Mouse (Mus musculus) liver, adult (tissue): ENCODE measurements around the gene Cabin1.
A peak's percentile ranks its signal among the peaks of the same experiment; 100 is the strongest.

Experiments used
- GATA4 ChIP-seq: IDR thresholded peaks from 2 replicates; pipeline ENCODE4 v1.6.1; 2014; ENCODE audit warnings: mild to moderate bottlenecking, low read length; ENCODE audit not compliant: insufficient replicate concordance

Cabin1 gene

GRCm38 (mm10) chr10:75763682-75764518 is at the start of gene Cabin1:
Gene Cabin1, minus strand, starts transcription at chr10:75764341.
- peak; percentile 67; the same call in 1 of the 2 replicates for TF ChIP-seq GATA4

GRCm38 (mm10) chr10:75804217-75804616 is 40.1 kb upstream of the Cabin1 start:
- TF ChIP-seq GATA4 = peak; percentile 79; the same call in 1 of the 2 replicates

GRCm38 (mm10) chr10:75798176-75798696 is 34.1 kb upstream of the Cabin1 start, which contains the start of gene Gstt1:
Gene Gstt1, minus strand, starts transcription at chr10:75798584.
- no peak for TF ChIP-seq GATA4

- TF ChIP-seq GATA4 = no peak
Measured at GRCm38 (mm10) chr10:75797619-75798175, 33.6 kb upstream of the Cabin1 start.

GRCm38 (mm10) chr10:75796731-75797516 is 32.8 kb upstream of the Cabin1 start:
- no peak for TF ChIP-seq GATA4

- TF ChIP-seq GATA4 = no peak
Measured at GRCm38 (mm10) chr10:75794880-75795279, 30.7 kb upstream of the Cabin1 start.

GRCm38 (mm10) chr10:75790773-75791172 is 26.6 kb upstream of the Cabin1 start:
- no peak for TF ChIP-seq GATA4

GRCm38 (mm10) chr10:75789841-75790240 is 25.7 kb upstream of the Cabin1 start:
- no peak for TF ChIP-seq GATA4

- TF ChIP-seq GATA4 = no peak
Measured at GRCm38 (mm10) chr10:75789081-75789735, 25.1 kb upstream of the Cabin1 start.

GRCm38 (mm10) chr10:75788277-75788676 is 24.1 kb upstream of the Cabin1 start:
- TF ChIP-seq GATA4 = no peak

GRCm38 (mm10) chr10:75785442-75785841 is 21.3 kb upstream of the Cabin1 start:
- peak; percentile 57; the same call in 1 of the 2 replicates for TF ChIP-seq GATA4

GRCm38 (mm10) chr10:75780769-75781578 is 16.8 kb upstream of the Cabin1 start, which contains the start of the genes Gm20441 and Gstt3:
Gene Gm20441, minus strand, starts transcription at chr10:75780954.
Gene Gstt3, minus strand, starts transcription at chr10:75781414.
- no peak for TF ChIP-seq GATA4

GRCm38 (mm10) chr10:75779206-75780174 is 15.3 kb upstream of the Cabin1 start:
- no peak for TF ChIP-seq GATA4
